9 mouse cellular contexts compared by ENCODE assay signal in genomic region chr1:172349916-172350812, GRCm38 (mm10). TPM values are rescaled to one million over a fixed set of nuclear protein-coding genes. Genes with fewer than 3 reads are reported as not detected.
DNase-seq lines count a peak whose midpoint lies in the region; ATAC-seq and TF ChIP-seq lines count a peak whose summit lies in the region.
"Had no signal": no experiment of that assay in that cellular context is flagged by ENCODE, and none has a peak within 500 bp of the region (broad histone marks: within the 10 kb centered on the region; RNA-seq: fewer than 3 reads in every experiment).

No protein-coding gene starts in this region.

- no peaks in the 10 kb centered on the region for H3K36me3 ChIP-seq in heart, embryonic 13.5 days
- H3K36me3 ChIP-seq in forebrain, embryonic 15.5 days = no peaks in the 10 kb centered on the region
- no peaks in the 10 kb centered on the region for H3K36me3 ChIP-seq in stomach, embryonic 16.5 days (ENCODE audit: control insufficient read depth, insufficient read depth, low read length)

- WGBS in heart, embryonic 13.5 days = 19% methylated on average over 19 of the region's 19 CpGs
- 3% methylated on average over 19 of the region's 19 CpGs for WGBS in forebrain, embryonic 15.5 days
- WGBS in stomach, embryonic 16.5 days = 20% methylated on average over 19 of the region's 19 CpGs

- no peaks in the 10 kb centered on the region for H3K9me3 ChIP-seq in heart, embryonic 13.5 days
- no peaks in the 10 kb centered on the region for H3K9me3 ChIP-seq in forebrain, embryonic 15.5 days
- H3K9me3 ChIP-seq in stomach, embryonic 16.5 days (replicated peaks; ENCODE audit: control insufficient read depth, low read length) = no peaks in the 10 kb centered on the region

- CTCF ChIA-PET in Patski (lab: Charles Lee) = no interaction called here

- H3K4me2 ChIP-seq in heart, embryonic 13.5 days = peak overlapping the region; percentile 30
- peak overlapping the region; percentile 23 for H3K4me2 ChIP-seq in forebrain, embryonic 15.5 days (replicated peaks)
- H3K4me2 ChIP-seq in stomach, embryonic 16.5 days (ENCODE audit: low read depth, low read length) = no peak overlapping the region

- ATAC-seq in heart, embryonic 13.5 days (ENCODE audit: extremely low read depth, insufficient number of reproducible peaks, low FRiP score, low TSS enrichment) = peak; percentile 20; the same call in 1 of the 2 replicates
- peak; percentile 65 for ATAC-seq in Patski
- ATAC-seq in forebrain, embryonic 15.5 days (replicated peaks) = peak; percentile 96
- peak; percentile 73 for ATAC-seq in stomach, embryonic 16.5 days (ENCODE audit: insufficient read depth, low FRiP score)

- peaks cover 11% of the 10 kb centered on the region for H3K4me1 ChIP-seq in heart, embryonic 13.5 days
- H3K4me1 ChIP-seq in forebrain, embryonic 15.5 days = peaks cover 25% of the 10 kb centered on the region
- peaks cover 9% of the 10 kb centered on the region; the same call in 1 of the 2 replicates for H3K4me1 ChIP-seq in stomach, embryonic 16.5 days (ENCODE audit: control insufficient read depth, insufficient read depth, low read length)

- 0 out of 2 replicates have a peak overlapping the region, but pooled peaks have one; percentile 4 for H3K9ac ChIP-seq in heart, embryonic 13.5 days
- peak overlapping the region; percentile 3; the same call in 1 of the 2 replicates for H3K9ac ChIP-seq in forebrain, embryonic 15.5 days (replicated peaks)
- no peak overlapping the region for H3K9ac ChIP-seq in stomach, embryonic 16.5 days (ENCODE audit: low read length)

- intact Hi-C loops in heart, postnatal 25 days (cut with DNase I) = no loop called here

- H3K4me3 ChIP-seq in heart, embryonic 13.5 days = no peak overlapping the region
- H3K4me3 ChIP-seq in forebrain, embryonic 15.5 days = no peak overlapping the region
- no peak overlapping the region for H3K4me3 ChIP-seq in stomach, embryonic 16.5 days (replicated peaks; ENCODE audit: low read length)

- no peak for DNase-seq in heart, postnatal 25 days (ENCODE audit: low spot score)
- DNase-seq in Patski (ENCODE audit: low read depth, low spot score) = no peak
- DNase-seq in kidney, postnatal 25 days = peak; percentile 88 to 96
- peak; percentile 30 for DNase-seq in lung, postnatal 36 days
- no peak for DNase-seq in ovary, postnatal 10 days (ENCODE audit: low spot score)

- no peak overlapping the region for H3K27ac ChIP-seq in heart, embryonic 13.5 days (replicated peaks)
- H3K27ac ChIP-seq in forebrain, embryonic 15.5 days (replicated peaks) = peak overlapping the region; percentile 73
- H3K27ac ChIP-seq in stomach, embryonic 16.5 days (ENCODE audit: low read length) = no peak overlapping the region

- TF ChIP-seq CTCF in Patski (IDR thresholded peaks at IDR 0.05) = no peak

- in situ Hi-C loops in Patski (cut with MboI; ENCODE audit: low pct_unique_long_range_greater_than_20kb) = loop anchor here (25.0 kb wide), 2 partner anchors 313 to 513 kb away; partner anchors contain the start of genes Cd84 and Vangl2

- POLR2A ChIA-PET in Patski (lab: Charles Lee) = interaction anchor here (0.6 kb wide), 2 partner anchors 11 to 33 kb away, joined by 3 read pairs; no protein-coding TSS in a partner anchor

- peaks cover 94% of the 10 kb centered on the region for H3K27me3 ChIP-seq in heart, embryonic 13.5 days (replicated peaks)
- peaks cover 11% of the 10 kb centered on the region for H3K27me3 ChIP-seq in Patski
- H3K27me3 ChIP-seq in forebrain, embryonic 15.5 days = no peaks in the 10 kb centered on the region
- no peaks in the 10 kb centered on the region for H3K27me3 ChIP-seq in stomach, embryonic 16.5 days (ENCODE audit: control insufficient read depth, insufficient read depth, low read length)

RNA-seq across cellular contexts. Expression of gene Kcnj10, which starts 9.2 kb away (rescaled TPM):
- 0.04 TPM in 1 of 2 replicates, not detected in the other for polyA plus RNA-seq in heart, embryonic 13.5 days (2015; fragmentation: Nextera tagmentation; extraction: Ambion mirVana)
- total RNA-seq in heart, postnatal 25 days (2021) = under 1 TPM; 0.10 to 0.14 TPM
- polyA plus RNA-seq in Patski (2021) = 0.04 TPM
- polyA plus RNA-seq in forebrain, embryonic 15.5 days (2015; fragmentation: Nextera tagmentation; extraction: Ambion mirVana) = 1.7 and 1.9 TPM in 2 replicates
- 0.07 and 0.19 TPM in 2 replicates for polyA plus RNA-seq in stomach, embryonic 16.5 days (2015; fragmentation: Nextera tagmentation; extraction: Ambion mirVana)
- total RNA-seq: hematopoietic stem cell, adult 5-6 weeks had no signal

RNA-seq across cellular contexts. Expression of gene Kcnj9, which starts 21.0 kb away (rescaled TPM):
- polyA plus RNA-seq in heart, embryonic 13.5 days (2015; fragmentation: Nextera tagmentation; extraction: Ambion mirVana) = not detected in 2 replicates
- under 1 TPM in 1 of 2 experiments, not detected in 1; 0.06 TPM for total RNA-seq in heart, postnatal 25 days (2021)
- polyA plus RNA-seq in Patski (2021) = 0.08 TPM
- 3.4 and 3.5 TPM in 2 replicates for polyA plus RNA-seq in forebrain, embryonic 15.5 days (2015; fragmentation: Nextera tagmentation; extraction: Ambion mirVana)
- 0.07 TPM in 1 of 2 replicates, not detected in the other for polyA plus RNA-seq in stomach, embryonic 16.5 days (2015; fragmentation: Nextera tagmentation; extraction: Ambion mirVana)
- total RNA-seq: hematopoietic stem cell, adult 5-6 weeks had no signal

RNA-seq across cellular contexts. Expression of gene Pigm, which starts 26.2 kb away (rescaled TPM):
- polyA plus RNA-seq in heart, embryonic 13.5 days (2015; fragmentation: Nextera tagmentation; extraction: Ambion mirVana) = 4.4 and 4.7 TPM in 2 replicates
- 1 to 10 TPM; 4.4 to 4.5 TPM for total RNA-seq in heart, postnatal 25 days (2021)
- 6.6 TPM for polyA plus RNA-seq in Patski (2021)
- 4.7 TPM in 2 replicates for polyA plus RNA-seq in forebrain, embryonic 15.5 days (2015; fragmentation: Nextera tagmentation; extraction: Ambion mirVana)
- polyA plus RNA-seq in stomach, embryonic 16.5 days (2015; fragmentation: Nextera tagmentation; extraction: Ambion mirVana) = 6.1 and 6.4 TPM in 2 replicates

RNA-seq across cellular contexts. Expression of gene Atp1a2, which starts 52.3 kb away (rescaled TPM):
- 17.0 and 20.8 TPM in 2 replicates for polyA plus RNA-seq in heart, embryonic 13.5 days (2015; fragmentation: Nextera tagmentation; extraction: Ambion mirVana)
- 100 to 1,000 TPM; 600 to 610 TPM for total RNA-seq in heart, postnatal 25 days (2021)
- polyA plus RNA-seq in Patski (2021) = 0.69 TPM
- polyA plus RNA-seq in forebrain, embryonic 15.5 days (2015; fragmentation: Nextera tagmentation; extraction: Ambion mirVana) = 32.2 and 33.1 TPM in 2 replicates
- 5.7 and 7.5 TPM in 2 replicates for polyA plus RNA-seq in stomach, embryonic 16.5 days (2015; fragmentation: Nextera tagmentation; extraction: Ambion mirVana)
- total RNA-seq: hematopoietic stem cell, adult 5-6 weeks had no signal

Comparison
In these comparisons a context has a peak if more than half of its experiments do, and no peak if none do; other contexts are left out.
1. ATAC-seq: peak in every context shown above with its lines; median percentile 96 in forebrain, embryonic 15.5 days; 73 in stomach, embryonic 16.5 days; 65 in Patski; 20 in heart, embryonic 13.5 days.
2. DNase-seq: peak in kidney, postnatal 25 days (2 of 2) and lung, postnatal 36 days (single experiment); none in heart, postnatal 25 days (single experiment), Patski (single experiment) and ovary, postnatal 10 days (single experiment).